Mouse (Mus musculus): ENCODE data around the gene Tox3. TPM values are rescaled to one million over a fixed set of nuclear protein-coding genes. Genes with fewer than 3 reads are reported as not detected.

Gene Tox3
- polyA plus RNA-seq, 1 experiment from 2014 or later = 37.3 TPM

DNA sequence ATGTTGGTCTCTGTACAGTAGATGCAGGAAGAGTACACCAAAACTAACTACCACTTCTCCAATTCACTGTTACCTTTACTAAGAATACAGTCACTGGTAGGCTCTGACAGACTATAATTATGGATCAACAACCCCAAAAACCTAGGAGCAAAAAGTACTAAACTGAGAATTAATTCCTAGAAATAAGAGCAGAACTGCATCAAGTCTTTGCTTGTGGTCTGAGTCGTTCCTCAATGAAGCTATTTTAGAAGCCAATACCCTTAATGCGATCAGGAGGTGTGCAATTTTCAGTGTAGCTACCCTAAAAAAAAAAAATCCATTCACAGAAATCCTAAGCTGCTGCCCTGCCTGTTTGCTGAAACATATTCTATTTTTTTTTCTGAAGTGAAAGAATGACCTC lies 4.8 kb upstream of the Tox3 start:
- no peak overlapping the region for H3K4me2 ChIP-seq
- H3K4me1 ChIP-seq = peaks cover 27% of the 10 kb centered on the region
- 53% methylated on average over 2 of the region's 2 CpGs for WGBS
- ATAC-seq (replicated peaks) = no peak
- H3K27ac ChIP-seq = no peak overlapping the region
- no peaks in the 10 kb centered on the region for H3K9me3 ChIP-seq
- H3K9ac ChIP-seq = no peak overlapping the region
- no peaks in the 10 kb centered on the region for H3K36me3 ChIP-seq (replicated peaks)
- no peak overlapping the region for H3K4me3 ChIP-seq
- H3K27me3 ChIP-seq (replicated peaks) = no peaks in the 10 kb centered on the region

DNA sequence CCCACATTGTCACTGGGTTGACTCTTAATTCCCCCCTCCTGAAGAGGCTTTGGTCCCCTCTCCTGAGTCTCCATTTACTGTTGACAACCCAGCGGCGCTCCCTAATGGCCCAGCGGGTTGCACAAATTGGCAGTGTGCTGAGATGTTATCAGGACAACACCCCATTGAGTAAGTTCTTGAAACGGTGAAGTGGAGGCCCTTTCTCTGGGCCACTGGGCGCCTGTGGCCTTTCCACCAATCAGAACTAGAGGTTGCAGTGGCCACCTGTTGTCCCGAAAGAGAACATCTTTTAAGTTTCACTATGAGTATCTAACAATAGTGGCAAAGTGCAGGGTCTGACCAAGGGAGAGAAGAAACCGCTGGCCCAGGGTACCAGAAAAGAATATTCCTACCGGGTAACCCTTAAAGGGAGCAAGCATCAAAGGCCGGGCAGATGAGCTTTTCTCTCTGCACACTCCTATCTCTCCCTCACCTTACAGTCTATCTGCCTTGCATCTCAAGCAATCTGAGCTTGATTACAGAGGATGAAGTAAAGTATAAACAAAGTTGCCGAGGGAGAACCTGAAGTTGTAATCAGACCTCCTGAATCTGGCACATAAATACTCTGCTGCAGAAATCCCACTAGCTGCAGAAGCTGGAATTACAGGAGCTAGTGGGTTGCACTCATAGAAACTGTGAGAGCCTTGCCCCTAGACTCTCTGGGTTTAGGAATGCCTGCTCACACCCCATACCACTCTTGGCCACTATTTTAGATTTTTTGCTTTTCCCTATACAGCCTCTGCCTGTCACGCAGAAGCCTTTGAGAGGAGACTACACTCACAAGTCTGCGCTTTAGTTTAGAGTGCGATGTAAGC lies 1.8 kb upstream of the Tox3 start:
- Histone ChIP-seq H3K9ac (no peak overlapping the region), H3K36me3 (replicated peaks) (no peaks in the 10 kb centered on the region), H3K27me3 (replicated peaks) (no peaks in the 10 kb centered on the region), H3K4me2 (no peak overlapping the region), H3K9me3 (no peaks in the 10 kb centered on the region), H3K27ac (no peak overlapping the region), H3K4me1 (peaks cover 37% of the 10 kb centered on the region), H3K4me3 (no peak overlapping the region)
- no peak for ATAC-seq (replicated peaks)
- 19% methylated on average over 13 of the region's 13 CpGs for WGBS

DNA sequence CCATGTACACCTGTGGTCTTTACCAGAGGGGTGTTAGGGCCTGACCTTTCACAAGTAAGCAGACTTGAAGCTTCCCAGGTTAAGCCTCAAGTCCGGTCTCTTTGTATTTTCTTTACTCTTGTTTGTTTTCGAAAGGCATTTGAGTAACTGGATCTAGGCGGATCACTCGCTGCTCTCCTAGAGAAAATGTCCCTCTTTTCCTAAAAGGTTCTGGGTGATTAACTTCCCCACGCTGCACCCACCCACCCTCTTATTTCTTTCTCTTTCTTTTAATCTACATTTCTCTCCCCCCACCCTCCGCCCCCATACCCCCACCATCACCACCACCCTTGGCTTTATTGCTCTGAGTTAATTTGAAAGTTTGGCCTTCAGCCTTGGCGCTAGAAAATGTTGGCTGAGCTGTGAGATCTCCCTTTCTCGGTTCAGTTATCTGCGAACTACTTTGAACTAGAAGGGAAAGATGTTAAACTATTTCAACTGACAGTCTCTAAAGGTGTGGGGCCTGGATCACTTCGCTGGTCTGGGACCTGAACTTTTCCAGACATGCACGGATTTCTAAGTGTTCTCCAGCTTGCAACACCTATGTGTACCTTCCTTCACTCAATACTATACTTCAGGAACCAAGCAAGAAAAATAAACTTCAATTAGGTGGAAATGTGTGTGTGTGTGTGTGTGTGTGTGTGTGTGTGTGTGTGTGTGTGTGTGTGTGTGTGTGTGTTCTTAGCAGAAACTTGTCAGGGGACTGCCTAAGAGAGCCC lies 962 bp upstream of the Tox3 start:
- H3K36me3 ChIP-seq (replicated peaks) = no peaks in the 10 kb centered on the region
- H3K27ac ChIP-seq = peak overlapping the region; percentile 93
- peak overlapping the region; percentile 83 for H3K4me2 ChIP-seq
- no peaks in the 10 kb centered on the region for H3K9me3 ChIP-seq
- peaks cover 36% of the 10 kb centered on the region for H3K4me1 ChIP-seq
- no peak for ATAC-seq (replicated peaks)
- 16% methylated on average over 11 of the region's 11 CpGs for WGBS
- H3K9ac ChIP-seq = peak overlapping the region; percentile 86
- H3K27me3 ChIP-seq (replicated peaks) = no peaks in the 10 kb centered on the region
- peak overlapping the region; percentile 66 for H3K4me3 ChIP-seq

GRCm38 (mm10) chr8:90347581-90348177 lies 464 bp downstream of the Tox3 start:
- Histone ChIP-seq H3K4me1 (peaks cover 29% of the 10 kb centered on the region), H3K9ac (peak overlapping the region; percentile 86), H3K27me3 (replicated peaks) (no peaks in the 10 kb centered on the region), H3K9me3 (no peaks in the 10 kb centered on the region), H3K27ac (peak overlapping the region; percentile 93), H3K4me2 (peak overlapping the region; percentile 83), H3K4me3 (peak overlapping the region; percentile 66), H3K36me3 (replicated peaks) (no peaks in the 10 kb centered on the region)
- under 1% methylated on average over 63 of the region's 66 CpGs for WGBS
- ATAC-seq (replicated peaks) = peak; percentile 61

DNA sequence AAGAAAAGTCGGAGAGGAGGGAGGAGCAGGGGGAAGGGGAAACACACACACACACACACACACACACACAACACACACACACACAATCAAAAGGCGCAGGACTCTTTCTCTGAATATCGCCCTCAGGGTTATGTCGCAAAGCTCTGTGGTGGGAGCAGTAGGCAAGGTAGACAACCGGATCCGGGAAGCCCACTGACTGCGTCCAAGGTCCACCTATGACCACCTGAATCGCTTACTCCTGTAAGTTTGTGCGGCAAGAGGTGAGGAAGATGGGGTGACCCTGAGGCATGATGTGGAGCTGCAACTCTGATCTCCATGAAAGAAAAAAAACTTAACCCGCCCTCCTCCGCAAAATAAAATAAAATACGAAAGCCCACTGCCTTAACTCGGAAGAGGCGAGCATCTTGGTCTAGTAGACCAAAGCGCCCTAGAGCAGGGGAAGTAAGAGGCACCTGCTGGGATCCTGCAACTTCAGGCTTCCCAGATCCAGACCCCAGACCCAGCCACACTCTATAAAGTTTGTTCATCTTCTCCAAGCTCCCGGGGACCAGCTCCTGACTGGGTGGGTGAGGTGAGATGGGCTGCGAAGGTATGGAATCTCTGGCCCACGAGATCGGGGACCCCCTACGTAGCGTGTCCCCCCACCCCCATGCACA lies 1.1 kb downstream of the Tox3 start:
- Histone ChIP-seq H3K27me3 (replicated peaks) (no peaks in the 10 kb centered on the region), H3K4me1 (peaks cover 29% of the 10 kb centered on the region), H3K27ac (peak overlapping the region; percentile 93), H3K9me3 (no peaks in the 10 kb centered on the region), H3K4me3 (peak overlapping the region; percentile 66), H3K4me2 (peak overlapping the region; percentile 83), H3K36me3 (replicated peaks) (no peaks in the 10 kb centered on the region), H3K9ac (peak overlapping the region; percentile 86)
- ATAC-seq (replicated peaks) = no peak; the same call in 1 of the 2 replicates
- WGBS = under 1% methylated on average over 21 of the region's 21 CpGs

DNA sequence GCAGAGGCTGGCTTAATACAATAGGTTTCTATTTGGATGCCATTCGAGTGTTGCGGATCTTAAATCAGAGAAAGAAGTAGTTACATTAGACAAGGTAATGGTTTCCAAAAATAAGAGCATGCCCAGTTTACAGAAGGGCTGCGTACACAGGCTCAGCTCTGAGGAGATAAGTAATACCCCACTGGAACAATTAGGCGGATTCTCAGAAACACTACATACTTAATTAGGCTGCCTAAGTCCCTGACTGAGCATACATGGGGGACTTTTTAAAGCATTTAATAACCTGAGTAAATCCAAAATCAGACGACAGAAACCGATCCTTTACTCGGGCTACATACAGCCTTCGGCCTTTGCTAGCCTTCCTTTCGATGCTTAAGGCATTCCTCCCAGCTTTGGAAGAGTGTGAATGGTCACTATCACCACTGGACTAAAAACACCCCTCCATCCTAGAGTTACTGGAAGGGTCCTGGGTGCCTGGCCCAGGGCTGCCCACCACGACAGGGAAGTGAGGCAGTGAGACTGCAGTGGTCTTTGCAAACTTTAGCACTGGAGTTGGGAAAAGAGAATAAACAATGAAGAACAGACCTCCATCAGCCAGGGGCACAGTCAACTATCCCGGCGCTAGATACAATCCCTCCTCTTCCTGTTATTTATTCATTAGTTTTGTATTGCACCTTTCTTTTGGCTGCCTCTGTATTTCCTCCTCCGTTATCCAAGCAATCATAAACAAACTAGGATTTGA lies 1.8 kb downstream of the Tox3 start:
- H3K4me2 ChIP-seq = peak overlapping the region; percentile 83
- peak overlapping the region; percentile 66 for H3K4me3 ChIP-seq
- H3K9me3 ChIP-seq = no peaks in the 10 kb centered on the region
- H3K27ac ChIP-seq = peak overlapping the region; percentile 93
- peak overlapping the region; percentile 86 for H3K9ac ChIP-seq
- 5% methylated on average over 13 of the region's 13 CpGs for WGBS
- H3K27me3 ChIP-seq (replicated peaks) = no peaks in the 10 kb centered on the region
- peaks cover 29% of the 10 kb centered on the region for H3K4me1 ChIP-seq
- ATAC-seq (replicated peaks) = no peak
- no peaks in the 10 kb centered on the region for H3K36me3 ChIP-seq (replicated peaks)

GRCm38 (mm10) chr8:90330377-90331285 lies 17.5 kb downstream of the Tox3 start:
- H3K27ac ChIP-seq = peak overlapping the region; percentile 44; the same call in 1 of the 2 replicates
- H3K27me3 ChIP-seq (replicated peaks) = no peaks in the 10 kb centered on the region
- no peaks in the 10 kb centered on the region for H3K36me3 ChIP-seq (replicated peaks)
- no peak overlapping the region for H3K4me2 ChIP-seq
- peaks cover 28% of the 10 kb centered on the region for H3K4me1 ChIP-seq
- WGBS = 31% methylated on average over 7 of the region's 7 CpGs
- H3K9ac ChIP-seq = no peak overlapping the region
- H3K9me3 ChIP-seq = no peaks in the 10 kb centered on the region
- no peak overlapping the region for H3K4me3 ChIP-seq
- ATAC-seq (replicated peaks) = no peak

- H3K27ac ChIP-seq = no peak overlapping the region; the same call in 1 of the 2 replicates
- H3K9me3 ChIP-seq = no peaks in the 10 kb centered on the region
- WGBS = 12% methylated on average over 4 of the region's 4 CpGs
- peaks cover 32% of the 10 kb centered on the region for H3K4me1 ChIP-seq
- H3K36me3 ChIP-seq (replicated peaks) = no peaks in the 10 kb centered on the region
- peak overlapping the region; percentile 3; the same call in 1 of the 2 replicates for H3K4me2 ChIP-seq
- no peak overlapping the region for H3K9ac ChIP-seq
- H3K4me3 ChIP-seq = no peak overlapping the region
- no peak for ATAC-seq (replicated peaks)
- H3K27me3 ChIP-seq (replicated peaks) = no peaks in the 10 kb centered on the region
Observed at GRCm38 (mm10) chr8:90323824-90324223, 24.3 kb downstream of the Tox3 start.

DNA sequence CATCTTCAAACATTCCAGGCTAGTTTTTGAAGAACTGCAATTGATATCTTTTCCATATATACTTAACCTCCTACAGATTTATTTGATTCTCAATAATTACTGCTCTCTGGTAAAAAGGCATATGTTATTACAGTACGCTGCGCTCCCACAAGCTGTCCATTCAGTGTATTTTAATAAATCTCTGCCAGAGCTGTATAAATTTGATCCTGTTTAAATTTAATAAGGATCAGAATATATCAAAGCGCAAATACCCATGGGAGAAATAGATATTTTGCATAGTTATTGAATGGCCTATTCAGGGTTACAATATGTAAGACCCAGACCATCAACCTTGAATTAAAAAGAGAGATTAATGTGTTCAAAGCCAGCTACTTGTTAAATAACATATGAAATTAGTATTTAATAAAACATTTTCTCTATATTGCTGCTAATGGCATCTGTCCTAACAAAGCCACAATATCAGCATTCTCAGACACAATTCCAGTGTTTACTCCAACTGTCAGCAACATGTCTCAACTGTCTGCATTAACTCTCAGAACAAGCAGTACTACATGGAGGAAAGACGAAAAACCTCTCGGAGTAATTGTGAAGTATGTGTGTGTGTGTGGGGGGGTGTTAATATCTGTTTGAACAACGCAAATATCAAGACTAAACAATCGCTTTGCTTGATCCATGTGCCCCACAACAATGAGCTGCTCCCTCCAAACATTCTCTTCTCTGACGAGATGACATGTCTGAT lies 25.3 kb downstream of the Tox3 start:
- WGBS = 47% methylated on average over 8 of the region's 8 CpGs
- Histone ChIP-seq H3K27me3 (replicated peaks) (no peaks in the 10 kb centered on the region), H3K9me3 (no peaks in the 10 kb centered on the region), H3K9ac (no peak overlapping the region), H3K4me3 (no peak overlapping the region), H3K4me1 (peaks cover 30% of the 10 kb centered on the region), H3K27ac (peak overlapping the region; percentile 58; the same call in 1 of the 2 replicates), H3K4me2 (no peak overlapping the region), H3K36me3 (replicated peaks) (no peaks in the 10 kb centered on the region)
- ATAC-seq (replicated peaks) = no peak

- no peak overlapping the region for H3K4me2 ChIP-seq
- whole genome bisulfite sequencing = 94% methylated on average over 1 of the region's 1 CpGs
- H3K9me3 ChIP-seq = no peaks in the 10 kb centered on the region
Observed at GRCm38 (mm10) chr8:90321255-90321654, 26.9 kb downstream of the Tox3 start.

More at GRCm38 (mm10) chr8:90321255-90321654, 26.9 kb downstream of the Tox3 start:
- no peak overlapping the region for H3K27ac ChIP-seq
- peaks cover 30% of the 10 kb centered on the region for H3K4me1 ChIP-seq
- H3K9ac ChIP-seq = no peak overlapping the region
- no peak overlapping the region for H3K4me3 ChIP-seq
- H3K27me3 ChIP-seq (replicated peaks) = no peaks in the 10 kb centered on the region
- no peaks in the 10 kb centered on the region for H3K36me3 ChIP-seq (replicated peaks)
- no peak for ATAC-seq (replicated peaks)
